Mouse (Mus musculus): ENCODE results near the gene Gm4952. TPM values are rescaled to one million over a fixed set of nuclear protein-coding genes. Genes with fewer than 3 reads are reported as not detected.

The Gm4952 gene
- total RNA-seq (2023): 0.25 TPM in 1 of 4 replicates, not detected in the others

GRCm38 (mm10) chr19:12599674-12600073, at the start of gene Gm4952:
Gene Gm4952 (plus strand): TSS chr19:12599974.

GRCm38 (mm10) chr19:12633176-12633575, 33.4 kb downstream of the Gm4952 start, which contains the start of gene Glyat:
Gene Glyat (plus strand): TSS chr19:12633308.

GRCm38 (mm10) chr19:12670139-12670538, 70.4 kb downstream of the Gm4952 start, which contains the start of gene Olfr1442:
Gene Olfr1442 (plus strand): TSS chr19:12670439.

GRCm38 (mm10) chr19:12677812-12678211, 78.0 kb downstream of the Gm4952 start, which contains the start of gene Olfr1443:
Gene Olfr1443 (plus strand): TSS chr19:12678112.

Other genes starting within 250 kb of the Gm4952 start
- not detected in 4 replicates for gene Olfr1440, start 212.7 kb upstream of the Gm4952 start, total RNA-seq (2023)
- gene Olfr1441, start 182.5 kb upstream of the Gm4952 start, total RNA-seq (2023): not detected in 4 replicates
- not detected in 4 replicates for gene Pfpl, start 172.1 kb upstream of the Gm4952 start, total RNA-seq (2023)
- 30.5 to 39.8 TPM (median 35.5 TPM) in 4 replicates for gene Mpeg1, start 139.2 kb upstream of the Gm4952 start, total RNA-seq (2023)
- 7.6 to 8.7 TPM (median 8.2 TPM) in 4 replicates for gene Dtx4, start 98.5 kb upstream of the Gm4952 start, total RNA-seq (2023)
- 119 to 133 TPM (median 130 TPM) in 4 replicates for gene Fam111a, start 54.2 kb upstream of the Gm4952 start, total RNA-seq (2023)
- not detected in 4 replicates for gene Glyat, start 33.3 kb downstream of the Gm4952 start, total RNA-seq (2023)
- gene Olfr1442, start 70.5 kb downstream of the Gm4952 start, total RNA-seq (2023): not detected in 4 replicates
- not detected in 4 replicates for gene Olfr1443, start 78.1 kb downstream of the Gm4952 start, total RNA-seq (2023)
- gene Keg1, start 95.8 kb downstream of the Gm4952 start, total RNA-seq (2023): not detected in 4 replicates
- 3.8 to 4.3 TPM (median 4.0 TPM) in 4 replicates for gene Cntf, start 165.7 kb downstream of the Gm4952 start, total RNA-seq (2023)
- gene Zfp91, start 196.2 kb downstream of the Gm4952 start, total RNA-seq (2023): 87.5 to 91.2 TPM (median 89.4 TPM) in 4 replicates
- 67.4 to 83.0 TPM (median 75.6 TPM) in 4 replicates for gene Lpxn, start 196.2 kb downstream of the Gm4952 start, total RNA-seq (2023)
- gene Gm5244, start 246.7 kb downstream of the Gm4952 start, total RNA-seq (2023): 4.7 to 8.5 TPM (median 5.0 TPM) in 4 replicates

Measured in B cell, adult 62 days (primary cell).